Comparison of ENCODE assay signal across 14 mouse cellular contexts in genomic region chr12:86473630-86474029, GRCm38 (mm10).
DNase-seq lines count a peak whose midpoint lies in the region; ATAC-seq and TF ChIP-seq lines count a peak whose summit lies in the region.
"Had no signal": no experiment of that assay in that cellular context is flagged by ENCODE, and none has a peak within 500 bp of the region (broad histone marks: within the 10 kb centered on the region; RNA-seq: fewer than 3 reads in every experiment).

No protein-coding gene starts in this region.

- H3K4me3 ChIP-seq in C2C12 (ENCODE audit: insufficient read depth, poor library complexity, severe bottlenecking) (no peak overlapping the region), ES-Bruce4 (ENCODE audit: low read depth, low read length) (peak overlapping the region; percentile 74)
- no peak overlapping the region for H3K4me3 ChIP-seq in liver, embryonic 16.5 days (ENCODE audit: low read depth, low read length)
- no peak overlapping the region for H3K4me3 ChIP-seq in midbrain, embryonic 16.5 days (ENCODE audit: low read depth, low read length)
- H3K4me3 ChIP-seq: hindbrain, embryonic 15.5 days; neural tube, embryonic 13.5 days had no signal

- TF ChIP-seq EP300 in ES-Bruce4 (IDR thresholded peaks at IDR 0.05; ENCODE audit: insufficient read depth, low read depth, low read length): no peak

- H3K79me3 ChIP-seq in C2C12 (ENCODE audit: low read depth): no peaks in the 10 kb centered on the region

- H3K9me3 ChIP-seq in ES-Bruce4 (replicated peaks; ENCODE audit: control insufficient read depth, insufficient read depth, low read length, poor library complexity, severe bottlenecking): no peaks in the 10 kb centered on the region
- H3K9me3 ChIP-seq in liver, embryonic 16.5 days (replicated peaks; ENCODE audit: control insufficient read depth, low read length): no peaks in the 10 kb centered on the region
- no peaks in the 10 kb centered on the region for H3K9me3 ChIP-seq in midbrain, embryonic 16.5 days (replicated peaks; ENCODE audit: control insufficient read depth, low read length, poor library complexity, severe bottlenecking)
- H3K9me3 ChIP-seq: hindbrain, embryonic 15.5 days; neural tube, embryonic 13.5 days had no signal

- TF ChIP-seq POLR2A in ES-Bruce4 (IDR thresholded peaks at IDR 0.05; ENCODE audit: insufficient read depth, low read length): no peak

- ATAC-seq in liver, embryonic 16.5 days (ENCODE audit: low read depth): peak; percentile 71
- no peak for ATAC-seq in midbrain, embryonic 16.5 days
- ATAC-seq: activated CD4-positive, CD25-positive, alpha-beta regulatory T cell, adult 4 months had no signal

- peak overlapping the region; percentile 49 for H3K27ac ChIP-seq in ES-Bruce4 (ENCODE audit: insufficient read depth, low read length)
- H3K27ac ChIP-seq in liver, embryonic 16.5 days (ENCODE audit: low read length): no peak overlapping the region
- H3K27ac ChIP-seq in midbrain, embryonic 16.5 days (ENCODE audit: low read length): no peak overlapping the region
- H3K27ac ChIP-seq: hindbrain, embryonic 15.5 days; macrophage; neural tube, embryonic 13.5 days had no signal

- no peak overlapping the region for H3K4me2 ChIP-seq in liver, embryonic 16.5 days (ENCODE audit: low read depth, low read length)
- H3K4me2 ChIP-seq in midbrain, embryonic 16.5 days (ENCODE audit: low read length): no peak overlapping the region
- H3K4me2 ChIP-seq: hindbrain, embryonic 15.5 days; neural tube, embryonic 13.5 days had no signal

- WGBS in liver, embryonic 16.5 days (ENCODE audit: insufficient replicate concordance): 45% methylated on average over 12 of the region's 12 CpGs
- 75% methylated on average over 12 of the region's 12 CpGs for WGBS in midbrain, embryonic 16.5 days

- peak; percentile 85 for DNase-seq in fat pad, adult 2 months (ENCODE audit: extremely low read depth, low read depth, low spot score)
- no peak for DNase-seq in embryo, embryonic 9.5 days (ENCODE audit: extremely low spot score)
- DNase-seq in adrenal gland, postnatal 36 days: no peak
- DNase-seq: cerebellum, postnatal 25 days; kidney, adult 9 months; midbrain, embryonic 14.5 days had no signal

- H3K4me1 ChIP-seq in ES-Bruce4 (ENCODE audit: control insufficient read depth, insufficient read depth, low read length): no peaks in the 10 kb centered on the region
- H3K4me1 ChIP-seq in liver, embryonic 16.5 days (ENCODE audit: control insufficient read depth, low read depth, low read length): no peaks in the 10 kb centered on the region
- no peaks in the 10 kb centered on the region for H3K4me1 ChIP-seq in midbrain, embryonic 16.5 days (ENCODE audit: control insufficient read depth, insufficient read depth, low read length)
- H3K4me1 ChIP-seq: hindbrain, embryonic 15.5 days; neural tube, embryonic 13.5 days had no signal

- H3K36me3 ChIP-seq in C2C12 (ENCODE audit: control insufficient read depth, insufficient read depth): no peaks in the 10 kb centered on the region
- peaks cover 58% of the 10 kb centered on the region for H3K36me3 ChIP-seq in ES-Bruce4 (ENCODE audit: control insufficient read depth, insufficient read depth, low read length, poor library complexity, severe bottlenecking)
- H3K36me3 ChIP-seq in liver, embryonic 16.5 days (ENCODE audit: control insufficient read depth, insufficient read depth): no peaks in the 10 kb centered on the region
- no peaks in the 10 kb centered on the region for H3K36me3 ChIP-seq in midbrain, embryonic 16.5 days (ENCODE audit: control insufficient read depth, insufficient read depth, low read length)
- H3K36me3 ChIP-seq: hindbrain, embryonic 15.5 days; neural tube, embryonic 13.5 days had no signal

- no peak overlapping the region for H3ac ChIP-seq in C2C12 (ENCODE audit: control insufficient read depth, insufficient read length, low read depth)

- TF ChIP-seq CTCF in C2C12 (IDR thresholded peaks at IDR 0.05; ENCODE audit: control insufficient read depth, insufficient read depth, insufficient read length): no peak
- no peak for TF ChIP-seq CTCF in ES-Bruce4 (IDR thresholded peaks at IDR 0.05; ENCODE audit: low read depth, low read length)

- H3K9ac ChIP-seq in ES-Bruce4 (ENCODE audit: low read depth, poor library complexity, severe bottlenecking): peak overlapping the region; percentile 79
- no peak overlapping the region for H3K9ac ChIP-seq in liver, embryonic 16.5 days (ENCODE audit: low read depth, low read length)
- no peak overlapping the region for H3K9ac ChIP-seq in midbrain, embryonic 16.5 days (ENCODE audit: low read depth, low read length)
- H3K9ac ChIP-seq: hindbrain, embryonic 15.5 days; neural tube, embryonic 13.5 days had no signal

- no peaks in the 10 kb centered on the region for H3K79me2 ChIP-seq in C2C12 (ENCODE audit: control insufficient read depth, insufficient read depth)

- peaks cover 40% of the 10 kb centered on the region for H3K27me3 ChIP-seq in C2C12 (ENCODE audit: control insufficient read depth, insufficient read depth, insufficient read length)
- H3K27me3 ChIP-seq in ES-Bruce4 (ENCODE audit: control insufficient read depth, insufficient read depth, low read length, poor library complexity, severe bottlenecking): no peaks in the 10 kb centered on the region
- H3K27me3 ChIP-seq in liver, embryonic 16.5 days (ENCODE audit: control insufficient read depth, insufficient read depth, low read depth, low read length): no peaks in the 10 kb centered on the region
- no peaks in the 10 kb centered on the region for H3K27me3 ChIP-seq in midbrain, embryonic 16.5 days (ENCODE audit: control insufficient read depth, insufficient read depth, low read depth, low read length)
- H3K27me3 ChIP-seq: hindbrain, embryonic 15.5 days had no signal

TF ChIP-seq in C2C12, 6 proteins besides CTCF, POLR2A, EP300 and RAD21:
- no peak for TF ChIP-seq MYOD1 (IDR thresholded peaks at IDR 0.05; ENCODE audit: control insufficient read depth, insufficient read length, low read depth)
- TF ChIP-seq MYOG (IDR thresholded peaks at IDR 0.05; ENCODE audit: control insufficient read depth, extremely low read depth, insufficient read length): no peak
- peak; percentile 71 for TF ChIP-seq CEBPB (IDR thresholded peaks at IDR 0.05; ENCODE audit: low read depth)
